Mouse (Mus musculus) lung, embryonic 16.5 days (tissue): ENCODE data around the gene Hoxa1. TPM values are rescaled to one million over a fixed set of nuclear protein-coding genes. Genes with fewer than 3 reads are reported as not detected.
A peak's percentile ranks its signal among the peaks of the same experiment; 100 is the strongest.

Experiments used
- ATAC-seq: fragments of 200-750 bp; cut with Nextera tagmentation; 2 replicates; pipeline ENCODE4 v1.8.0; 2017; ENCODE audit warnings: low read depth, mild to moderate bottlenecking, moderate library complexity
- H3K27ac ChIP-seq: fragments of 300-500 bp; sonication (generic); 2 replicates; pipeline ENCODE4 v1.5.1; 2014; ENCODE audit warnings: mild to moderate bottlenecking, control low read depth, low read length
- H3K27me3 ChIP-seq: fragments of 300-500 bp; sonication (generic); 2 replicates; pipeline ENCODE4 v1.6.1; 2014; ENCODE audit warnings: low read depth, low read length, mixed read lengths; ENCODE audit not compliant: control insufficient read depth, insufficient read depth
- H3K36me3 ChIP-seq: fragments of 300-500 bp; sonication (generic); 2 replicates; pipeline ENCODE4 v1.6.1; 2014; ENCODE audit warnings: low read length; ENCODE audit not compliant: control insufficient read depth, insufficient read depth
- H3K4me1 ChIP-seq: fragments of 300-500 bp; sonication (generic); replicated peaks from 2 replicates; pipeline ENCODE4 v1.6.1; 2014; ENCODE audit warnings: low read length, mixed read lengths; ENCODE audit not compliant: control insufficient read depth, insufficient read depth
- H3K4me2 ChIP-seq: fragments of 300-500 bp; sonication (generic); 2 replicates; pipeline ENCODE4 v1.6.1; 2014; ENCODE audit warnings: low read depth, low read length, control low read depth
- H3K4me3 ChIP-seq: fragments of 300-500 bp; sonication (generic); 2 replicates; pipeline ENCODE4 v1.5.1; 2014; ENCODE audit warnings: mild to moderate bottlenecking, low read length, control low read depth
- H3K9ac ChIP-seq: fragments of 300-500 bp; sonication (generic); 2 replicates; pipeline ENCODE4 v1.6.1; 2014; ENCODE audit warnings: low read length, control low read depth
- H3K9me3 ChIP-seq: fragments of 300-500 bp; sonication (generic); 2 replicates; pipeline ENCODE4 v1.6.1; 2016; ENCODE audit warnings: low read length; ENCODE audit not compliant: control insufficient read depth
- WGBS: fragments of 180-500 bp; shearing (Covaris S2); extraction: QIAGEN DNeasy Blood & Tissue Kit; methylation state at CpG from one replicate; pipeline ENCODE4 v1.1.7; 2014; 5-methylcytosine and 5-hydroxymethylcytosine counted together
- polyA plus RNA-seq: library from polyadenylated mRNA; unstranded; fragments of >200 nt; fragmentation: Nextera tagmentation; extraction: Ambion mirVana; gene quantifications from 2 replicates; pipeline ENCODE4 v1.2.1, GENCODE M21; 2015

The Hoxa1 gene
- 1.4 and 1.6 TPM in 2 replicates for polyA plus RNA-seq

GRCm38 (mm10) chr6:52158276-52159051 is at the start of gene Hoxa1:
TSS of gene Hoxa1 (minus strand) at chr6:52158317.
- Histone ChIP-seq H3K4me3 (peak within 1 kb of the TSS; percentile 80), H3K4me1 (peaks cover 10% of the 10 kb centered on the region), H3K36me3 (no peaks in the 10 kb centered on the region), H3K9me3 (no peaks in the 10 kb centered on the region), H3K9ac (peak within 1 kb of the TSS; percentile 85), H3K27ac (peak within 1 kb of the TSS; percentile 98), H3K4me2 (peak within 1 kb of the TSS; percentile 96), H3K27me3 (peaks cover 57% of the 10 kb centered on the region)
- peak; percentile 88 for ATAC-seq
- under 1% methylated on average over 45 of the region's 55 CpGs for WGBS

DNA sequence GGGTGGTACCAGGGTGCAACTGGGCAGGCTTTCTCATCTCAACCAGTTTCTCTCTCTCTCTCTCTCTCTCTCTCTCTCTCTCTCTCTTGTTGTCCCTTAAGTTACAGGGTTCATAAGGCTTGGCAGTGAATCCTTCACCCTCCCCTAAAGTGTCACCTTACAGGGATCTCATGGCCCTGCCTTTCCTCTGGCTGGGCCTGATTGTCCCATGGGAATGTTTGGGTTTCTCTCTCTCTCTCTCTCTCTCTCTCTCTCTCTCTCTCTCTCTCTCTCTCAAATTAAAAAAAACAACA is 49.5 kb upstream of the Hoxa1 start:
- H3K9me3 ChIP-seq: no peaks in the 10 kb centered on the region
- H3K4me1 ChIP-seq: no peaks in the 10 kb centered on the region; the same call in 1 of the 2 replicates
- no peaks in the 10 kb centered on the region for H3K36me3 ChIP-seq
- H3K27ac ChIP-seq: peak overlapping the region; percentile 80
- peak overlapping the region; percentile 73 for H3K4me2 ChIP-seq
- H3K9ac ChIP-seq: peak overlapping the region; percentile 2; the same call in 1 of the 2 replicates
- no peak for ATAC-seq
- H3K27me3 ChIP-seq: peaks cover 58% of the 10 kb centered on the region
- peak overlapping the region; percentile 23 for H3K4me3 ChIP-seq

- Histone ChIP-seq H3K9me3 (no peaks in the 10 kb centered on the region), H3K27me3 (peaks cover 54% of the 10 kb centered on the region), H3K36me3 (no peaks in the 10 kb centered on the region), H3K4me2 (peak overlapping the region; percentile 73), H3K4me1 (no peaks in the 10 kb centered on the region), H3K27ac (peak overlapping the region; percentile 80), H3K4me3 (peak overlapping the region; percentile 85), H3K9ac (peak overlapping the region; percentile 2)
- ATAC-seq: no peak
- 36% methylated on average over 4 of the region's 4 CpGs for WGBS
These were observed 49.0 kb upstream of the Hoxa1 start for GRCm38 (mm10) chr6:52206882-52207683.

- H3K27me3 ChIP-seq: peaks cover 51% of the 10 kb centered on the region
- 15% methylated on average over 55 of the region's 55 CpGs for WGBS
- H3K4me1 ChIP-seq: peaks cover 2% of the 10 kb centered on the region; the same call in 1 of the 2 replicates
- H3K27ac ChIP-seq: peak overlapping the region; percentile 73
- no peaks in the 10 kb centered on the region for H3K9me3 ChIP-seq
- H3K4me2 ChIP-seq: peak overlapping the region; percentile 73
- H3K36me3 ChIP-seq: no peaks in the 10 kb centered on the region
- H3K9ac ChIP-seq: peak overlapping the region; percentile 59
- peak overlapping the region; percentile 85 for H3K4me3 ChIP-seq
- ATAC-seq: no peak
These were observed 47.8 kb upstream of the Hoxa1 start for GRCm38 (mm10) chr6:52205638-52206621.

- Histone ChIP-seq H3K9ac (peak overlapping the region; percentile 59), H3K9me3 (no peaks in the 10 kb centered on the region), H3K4me3 (peak overlapping the region; percentile 85), H3K4me1 (peaks cover 2% of the 10 kb centered on the region; the same call in 1 of the 2 replicates), H3K27me3 (peaks cover 53% of the 10 kb centered on the region), H3K27ac (peak overlapping the region; percentile 73), H3K4me2 (peak overlapping the region; percentile 73), H3K36me3 (no peaks in the 10 kb centered on the region)
- no peak for ATAC-seq
- 12% methylated on average over 14 of the region's 14 CpGs for WGBS
These were observed 47.1 kb upstream of the Hoxa1 start for GRCm38 (mm10) chr6:52205221-52205620.

DNA sequence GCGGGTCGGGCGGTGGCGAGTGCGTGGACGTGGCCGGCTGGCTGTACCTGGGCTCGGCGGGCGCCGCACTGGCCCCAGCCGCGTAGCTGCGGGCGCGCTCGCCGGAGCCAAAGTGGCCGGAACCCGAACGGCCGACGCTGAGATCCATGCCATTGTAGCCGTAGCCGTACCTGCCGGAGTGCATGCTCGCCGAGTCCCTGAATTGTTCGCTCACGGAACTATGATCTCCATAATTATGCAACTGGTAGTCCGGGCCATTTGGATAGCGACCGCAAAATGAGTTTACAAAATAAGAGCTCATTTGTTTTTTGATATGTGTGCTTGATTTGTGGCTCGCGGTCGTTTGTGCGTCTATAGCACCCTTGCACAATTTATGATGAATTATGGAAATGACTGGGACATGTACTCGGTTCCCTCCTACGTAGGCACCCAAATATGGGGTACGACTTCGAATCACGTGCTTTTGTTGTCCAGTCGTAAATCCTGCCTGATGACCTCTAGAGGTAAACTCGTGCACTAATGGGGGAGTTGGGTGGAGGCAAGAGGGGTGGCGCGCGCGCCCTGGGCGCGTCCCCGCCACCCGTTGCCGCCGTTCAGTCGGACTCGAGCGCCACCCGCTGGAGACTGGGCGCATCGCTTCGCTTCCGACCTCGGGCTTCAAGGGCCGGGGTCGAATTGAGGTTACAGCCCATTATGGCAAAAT is 46.1 kb upstream of the Hoxa1 start, which contains the start of gene Hoxa5:
Hoxa5 (minus strand) TSS at position 538 of the 703 bp plus-strand sequence.
- under 1% methylated on average over 65 of the region's 65 CpGs for WGBS
- H3K4me1 ChIP-seq: peaks cover 2% of the 10 kb centered on the region; the same call in 1 of the 2 replicates
- H3K9me3 ChIP-seq: no peaks in the 10 kb centered on the region
- ATAC-seq: peak; percentile 91
- peak within 1 kb of the TSS; percentile 85 for H3K4me3 ChIP-seq
- H3K27me3 ChIP-seq: peaks cover 55% of the 10 kb centered on the region
- peak within 1 kb of the TSS; percentile 73 for H3K4me2 ChIP-seq
- H3K9ac ChIP-seq: peak within 1 kb of the TSS; percentile 97
- peak within 1 kb of the TSS; percentile 93 for H3K27ac ChIP-seq
- H3K36me3 ChIP-seq: no peaks in the 10 kb centered on the region

- peak overlapping the region; percentile 93 for H3K27ac ChIP-seq
- H3K9ac ChIP-seq: peak overlapping the region; percentile 97
- peak overlapping the region; percentile 73 for H3K4me2 ChIP-seq
- WGBS: under 1% methylated on average over 45 of the region's 46 CpGs
- H3K4me1 ChIP-seq: peaks cover 6% of the 10 kb centered on the region
- no peaks in the 10 kb centered on the region for H3K36me3 ChIP-seq
- no peaks in the 10 kb centered on the region for H3K9me3 ChIP-seq
- no peak; the same call in 1 of the 2 replicates for ATAC-seq
- peak overlapping the region; percentile 85 for H3K4me3 ChIP-seq
- H3K27me3 ChIP-seq: peaks cover 55% of the 10 kb centered on the region
These were observed 45.4 kb upstream of the Hoxa1 start for GRCm38 (mm10) chr6:52203371-52204049.

- peaks cover 51% of the 10 kb centered on the region for H3K27me3 ChIP-seq
- H3K4me3 ChIP-seq: peak overlapping the region; percentile 85
- H3K4me1 ChIP-seq: peaks cover 7% of the 10 kb centered on the region
- WGBS: 2% methylated on average over 10 of the region's 10 CpGs
- no peaks in the 10 kb centered on the region for H3K9me3 ChIP-seq
- peak overlapping the region; percentile 97 for H3K9ac ChIP-seq
- H3K27ac ChIP-seq: peak overlapping the region; percentile 93
- H3K36me3 ChIP-seq: no peaks in the 10 kb centered on the region
- H3K4me2 ChIP-seq: peak overlapping the region; percentile 73
- no peak for ATAC-seq
These were observed 44.9 kb upstream of the Hoxa1 start for GRCm38 (mm10) chr6:52203121-52203370.
